In the genomic region with DNA sequence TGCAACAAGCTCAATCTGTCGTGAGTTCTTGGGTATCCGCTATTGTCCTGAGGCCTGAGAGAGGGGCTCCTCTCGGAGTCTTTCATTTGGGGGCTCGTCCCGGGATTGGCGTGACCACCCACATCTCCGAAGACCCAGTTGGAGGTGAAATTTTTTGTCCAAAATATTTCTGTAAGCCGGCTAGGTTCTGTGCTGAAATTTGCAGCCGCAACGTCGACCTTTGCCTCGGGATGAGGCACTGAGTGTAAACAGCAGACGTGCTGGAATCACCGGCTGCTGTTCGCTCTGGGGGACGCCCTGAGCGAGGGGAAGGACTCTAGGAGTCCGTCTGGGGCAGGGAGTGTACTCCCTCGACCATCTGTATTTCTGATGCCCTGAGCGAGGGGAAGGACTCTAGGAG, we compare ENCODE assay signal across 8 mouse cellular contexts. TPM values are rescaled to one million over a fixed set of nuclear protein-coding genes. Genes with fewer than 3 reads are reported as not detected.
DNase-seq lines count a peak whose midpoint lies in the region; ATAC-seq and TF ChIP-seq lines count a peak whose summit lies in the region.
"Not testable (repeated sequence)": the region's sequence is repeated elsewhere in the genome, so short reads cannot be mapped to it uniquely, and the experiment has no call there.

No protein-coding gene starts in this region.

- peak; percentile 1 for DNase-seq in embryo, embryonic 10.5 days (ENCODE audit: low spot score)
- peak; percentile 3 for DNase-seq in hindbrain, embryonic 10.5 days (ENCODE audit: low spot score)
- peak; percentile 16 for DNase-seq in liver, postnatal 0 days
- DNase-seq in midbrain, embryonic 14.5 days: peak; percentile 1

- TF ChIP-seq EP300 in liver, postnatal 0 days (IDR thresholded peaks at IDR 0.05; ENCODE audit: low read depth): not testable (repeated sequence)

- TF ChIP-seq CTCF in liver, postnatal 0 days (IDR thresholded peaks at IDR 0.05; ENCODE audit: low read depth): not testable (repeated sequence)

- H3K4me2 ChIP-seq in forebrain, embryonic 13.5 days: peak overlapping the region; percentile 28; the same call in 1 of the 2 replicates
- 0 out of 2 replicates have a peak overlapping the region, but pooled peaks have one; percentile 9 for H3K4me2 ChIP-seq in intestine, embryonic 16.5 days (ENCODE audit: low read depth, low read length)
- peak overlapping the region; percentile 35 for H3K4me2 ChIP-seq in limb, embryonic 12.5 days
- not testable (repeated sequence) for H3K4me2 ChIP-seq in liver, postnatal 0 days (ENCODE audit: low read depth, low read length)
- peak overlapping the region; percentile 22 for H3K4me2 ChIP-seq in midbrain, embryonic 14.5 days (ENCODE audit: low read length)
- peak overlapping the region; percentile 30; the same call in 1 of the 2 replicates for H3K4me2 ChIP-seq in stomach, embryonic 15.5 days

- not testable (repeated sequence) for ATAC-seq in forebrain, embryonic 13.5 days; intestine, embryonic 16.5 days; limb, embryonic 12.5 days (ENCODE audit: insufficient number of reproducible peaks, insufficient read depth, low FRiP score, low TSS enrichment, low read depth); liver, postnatal 0 days; midbrain, embryonic 14.5 days (ENCODE audit: low FRiP score, low TSS enrichment); stomach, embryonic 15.5 days (ENCODE audit: insufficient read depth, low FRiP score, low read depth)

- not testable (repeated sequence) for H3K27ac ChIP-seq in forebrain, embryonic 13.5 days; hindbrain, embryonic 10.5 days; intestine, embryonic 16.5 days (ENCODE audit: low read length); limb, embryonic 12.5 days; midbrain, embryonic 14.5 days (replicated peaks; ENCODE audit: low read depth, low read length); stomach, embryonic 15.5 days
- peak overlapping the region; percentile 16; the same call in 1 of the 2 replicates for H3K27ac ChIP-seq in liver, postnatal 0 days (ENCODE audit: low read depth)

- H3K4me3 ChIP-seq in forebrain, embryonic 13.5 days; intestine, embryonic 16.5 days (ENCODE audit: low read length); limb, embryonic 12.5 days (replicated peaks); liver, postnatal 0 days (ENCODE audit: low read depth, low read length); midbrain, embryonic 14.5 days (replicated peaks; ENCODE audit: low read depth, low read length); stomach, embryonic 15.5 days (replicated peaks): not testable (repeated sequence)
- H3K4me3 ChIP-seq in hindbrain, embryonic 10.5 days: 0 out of 2 replicates have a peak overlapping the region, but pooled peaks have one; percentile 16

- H3K4me1 ChIP-seq in forebrain, embryonic 13.5 days; hindbrain, embryonic 10.5 days (replicated peaks); intestine, embryonic 16.5 days (ENCODE audit: control insufficient read depth, insufficient read depth, low read length); limb, embryonic 12.5 days (replicated peaks); liver, postnatal 0 days (ENCODE audit: insufficient read depth); midbrain, embryonic 14.5 days (ENCODE audit: control insufficient read depth, insufficient read depth, low read length); stomach, embryonic 15.5 days: not testable (repeated sequence)

- H3K27me3 ChIP-seq in forebrain, embryonic 13.5 days; hindbrain, embryonic 10.5 days (ENCODE audit: insufficient read depth, poor library complexity, severe bottlenecking); intestine, embryonic 16.5 days (replicated peaks; ENCODE audit: control insufficient read depth, insufficient read depth, low read length); limb, embryonic 12.5 days; liver, postnatal 0 days (ENCODE audit: insufficient read depth, low read length); midbrain, embryonic 14.5 days (ENCODE audit: control insufficient read depth, insufficient read depth, low read length); stomach, embryonic 15.5 days (replicated peaks): not testable (repeated sequence)

- H3K36me3 ChIP-seq in forebrain, embryonic 13.5 days (ENCODE audit: poor library complexity, severe bottlenecking); hindbrain, embryonic 10.5 days; intestine, embryonic 16.5 days (ENCODE audit: control insufficient read depth, insufficient read depth, low read length); limb, embryonic 12.5 days; liver, postnatal 0 days (replicated peaks; ENCODE audit: insufficient read depth, low read length); midbrain, embryonic 14.5 days (ENCODE audit: control insufficient read depth, insufficient read depth, low read length); stomach, embryonic 15.5 days: not testable (repeated sequence)

- H3K9me3 ChIP-seq in forebrain, embryonic 13.5 days (replicated peaks); hindbrain, embryonic 10.5 days; intestine, embryonic 16.5 days (ENCODE audit: control insufficient read depth, low read length); limb, embryonic 12.5 days; liver, postnatal 0 days (ENCODE audit: low read length); midbrain, embryonic 14.5 days (ENCODE audit: control insufficient read depth, low read length); stomach, embryonic 15.5 days: not testable (repeated sequence)

- WGBS in forebrain, embryonic 13.5 days: 34% methylated on average over 20 of the region's 20 CpGs
- WGBS in hindbrain, embryonic 10.5 days: 34% methylated on average over 20 of the region's 20 CpGs
- WGBS in intestine, embryonic 16.5 days: 29% methylated on average over 20 of the region's 20 CpGs
- WGBS in limb, embryonic 12.5 days: 26% methylated on average over 20 of the region's 20 CpGs
- 29% methylated on average over 20 of the region's 20 CpGs for WGBS in liver, postnatal 0 days (ENCODE audit: insufficient replicate concordance)
- 34% methylated on average over 20 of the region's 20 CpGs for WGBS in midbrain, embryonic 14.5 days
- WGBS in stomach, embryonic 15.5 days: 37% methylated on average over 20 of the region's 20 CpGs

- H3K9ac ChIP-seq in forebrain, embryonic 13.5 days; intestine, embryonic 16.5 days (ENCODE audit: low read depth, low read length); limb, embryonic 12.5 days (replicated peaks); liver, postnatal 0 days (replicated peaks); midbrain, embryonic 14.5 days (replicated peaks; ENCODE audit: low read length); stomach, embryonic 15.5 days: not testable (repeated sequence)

RNA-seq across cellular contexts. Expression of a gene that starts 29.2 kb away (rescaled TPM):
- polyA plus RNA-seq in forebrain, embryonic 13.5 days (2015; fragmentation: Nextera tagmentation; extraction: Ambion mirVana): 48.0 and 49.6 TPM in 2 replicates
- polyA plus RNA-seq in hindbrain, embryonic 10.5 days (2016; fragmentation: Nextera tagmentation; extraction: Ambion mirVana): 67.9 and 71.2 TPM in 2 replicates
- 172 and 203 TPM in 2 replicates for polyA plus RNA-seq in intestine, embryonic 16.5 days (2015; fragmentation: Nextera tagmentation; extraction: Ambion mirVana)
- 82.9 and 83.6 TPM in 2 replicates for polyA plus RNA-seq in limb, embryonic 12.5 days (2016; fragmentation: Nextera tagmentation; extraction: Ambion mirVana)
- 208 and 213 TPM in 2 replicates for polyA plus RNA-seq in liver, postnatal 0 days (2015; fragmentation: Nextera tagmentation; extraction: Ambion mirVana)
- polyA plus RNA-seq in midbrain, embryonic 14.5 days (2014; fragmentation: Nextera tagmentation; extraction: Ambion mirVana): 42.4 and 74.1 TPM in 2 replicates
- polyA plus RNA-seq in stomach, embryonic 15.5 days (2015; fragmentation: Nextera tagmentation; extraction: Ambion mirVana): 143 and 145 TPM in 2 replicates
